Mouse (Mus musculus): ENCODE data around the gene Fto. TPM values are rescaled to one million over a fixed set of nuclear protein-coding genes. Genes with fewer than 3 reads are reported as not detected.

Fto gene
- total RNA-seq, 2 experiments from 2014 or later, result 149 to 152 TPM

GRCm38 (mm10) chr8:91552635-91553034 is 239.3 kb downstream of the Fto start:
- no peak for DNase-seq (ENCODE audit: low spot score in 2 of 2)

GRCm38 (mm10) chr8:91553387-91553786 is 240.1 kb downstream of the Fto start:
- no peak for DNase-seq (ENCODE audit: low spot score in 2 of 2)

- DNase-seq (ENCODE audit: low spot score in 2 of 2), result no peak
Measured at GRCm38 (mm10) chr8:91557041-91557587, 243.8 kb downstream of the Fto start.

DNA sequence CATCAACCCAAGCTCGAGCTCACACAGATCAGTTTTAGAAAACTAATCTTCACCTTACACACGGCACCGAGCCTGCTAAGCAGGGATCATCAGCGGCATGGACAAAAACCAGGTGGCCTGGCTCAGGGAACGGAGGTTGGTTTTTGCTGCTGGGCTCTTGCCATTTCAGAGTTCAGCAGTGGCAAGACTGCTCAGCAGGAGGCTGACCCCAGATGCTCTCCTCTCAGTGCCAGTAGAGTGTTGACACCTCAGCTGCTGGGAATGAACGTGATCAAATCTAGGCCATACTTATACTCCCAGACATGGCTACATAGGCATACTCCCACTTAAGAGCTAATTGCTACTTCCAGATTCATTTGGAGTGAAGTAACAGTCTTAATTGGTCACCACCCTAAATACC is 245.1 kb downstream of the Fto start:
- no peak for DNase-seq (ENCODE audit: low spot score in 2 of 2)

- no peak for DNase-seq (ENCODE audit: low spot score in 2 of 2)
Measured at GRCm38 (mm10) chr8:91560017-91560591, 246.8 kb downstream of the Fto start.

- no peak for DNase-seq (ENCODE audit: low spot score in 2 of 2)
Measured at GRCm38 (mm10) chr8:91561241-91561640, 247.9 kb downstream of the Fto start.

DNA sequence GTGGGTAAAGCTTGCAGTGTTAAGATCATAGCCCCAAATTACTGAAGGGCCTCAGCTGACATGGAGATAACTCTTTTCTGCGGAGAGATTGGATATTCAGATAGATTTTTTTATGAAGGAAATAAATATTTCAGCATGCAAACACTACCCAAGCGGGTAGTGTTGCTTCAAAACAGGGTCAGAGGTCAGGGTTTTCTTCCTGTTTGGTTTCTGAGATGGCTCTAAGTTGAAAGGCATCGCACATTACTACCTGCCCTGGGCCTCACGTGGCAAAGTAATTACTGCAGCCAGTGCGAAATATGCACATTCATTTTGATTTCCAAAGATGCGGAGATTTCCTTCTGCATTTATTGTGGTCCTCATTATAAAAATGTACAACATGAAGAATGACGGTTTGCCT is 249.3 kb downstream of the Fto start:
- DNase-seq (ENCODE audit: low spot score in 2 of 2), result no peak

DNA sequence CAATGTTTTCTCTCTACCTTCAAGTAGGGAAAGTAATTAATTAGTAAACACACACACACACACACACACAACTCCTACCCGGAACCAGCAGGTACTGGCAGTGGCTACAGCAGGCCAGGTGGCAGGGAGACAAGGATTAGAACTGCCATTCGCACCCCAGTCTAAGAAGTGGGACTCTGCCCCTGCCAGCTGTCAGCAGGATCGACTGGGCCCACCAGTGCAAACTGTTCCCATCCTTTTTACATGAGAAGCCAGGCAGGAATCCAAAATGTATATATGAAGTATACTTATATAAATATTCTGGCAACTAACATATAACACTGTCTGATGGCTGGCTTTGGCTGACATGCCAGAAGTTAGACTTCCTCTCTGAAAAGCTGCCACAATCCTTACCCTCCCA is 250.0 kb downstream of the Fto start:
- no peak for DNase-seq (ENCODE audit: low spot score in 2 of 2)

GRCm38 (mm10) chr8:91565869-91566502 is 252.7 kb downstream of the Fto start:
- DNase-seq (ENCODE audit: low spot score in 2 of 2), result peak in 1 of 2 experiments; percentile 34

DNA sequence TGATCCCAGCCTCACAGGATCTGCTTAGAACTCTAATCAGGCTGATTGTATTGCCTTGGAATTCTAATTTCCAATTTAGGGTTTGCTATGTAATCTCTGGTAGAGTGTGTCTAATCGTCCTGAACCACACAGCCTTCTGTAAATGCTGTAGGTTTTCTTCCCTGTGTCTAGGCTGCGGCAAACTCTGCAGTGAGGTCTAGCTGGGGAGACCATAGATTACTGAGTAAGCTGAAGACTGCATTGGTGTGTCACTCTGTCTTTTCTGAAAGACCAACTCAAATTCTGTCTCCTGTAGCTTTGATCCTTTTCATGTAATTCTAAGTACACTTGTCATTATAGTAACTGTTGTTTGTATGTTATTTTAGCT is 253.2 kb downstream of the Fto start:
- no peak for DNase-seq (ENCODE audit: low spot score in 2 of 2)

GRCm38 (mm10) chr8:91569874-91570273 is 256.5 kb downstream of the Fto start:
- DNase-seq (ENCODE audit: low spot score in 2 of 2), result peak in 1 of 2 experiments; percentile 19

- no peak for DNase-seq (ENCODE audit: low spot score in 2 of 2)
Measured at GRCm38 (mm10) chr8:91570809-91571208, 257.5 kb downstream of the Fto start.

DNA sequence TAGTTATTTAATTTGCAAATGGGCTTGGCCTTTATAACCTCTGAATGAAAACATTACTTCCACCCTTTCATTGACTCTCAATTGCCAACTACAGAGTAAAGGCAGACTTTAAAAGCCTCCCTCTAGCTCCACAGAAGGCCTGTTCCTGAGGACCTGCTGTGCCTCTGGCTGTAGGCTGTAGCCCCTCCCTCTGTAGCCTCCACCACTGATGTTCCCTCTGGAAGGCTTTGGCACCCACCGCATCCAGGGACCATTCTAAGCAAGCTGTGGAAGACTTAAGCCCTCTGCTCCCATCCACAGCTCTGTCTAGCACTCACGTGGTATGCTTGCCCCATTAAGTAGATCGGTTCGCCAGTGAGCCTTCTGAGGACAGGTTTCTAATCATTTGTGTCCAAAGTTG is 258.7 kb downstream of the Fto start:
- no peak for DNase-seq (ENCODE audit: low spot score in 2 of 2)

DNA sequence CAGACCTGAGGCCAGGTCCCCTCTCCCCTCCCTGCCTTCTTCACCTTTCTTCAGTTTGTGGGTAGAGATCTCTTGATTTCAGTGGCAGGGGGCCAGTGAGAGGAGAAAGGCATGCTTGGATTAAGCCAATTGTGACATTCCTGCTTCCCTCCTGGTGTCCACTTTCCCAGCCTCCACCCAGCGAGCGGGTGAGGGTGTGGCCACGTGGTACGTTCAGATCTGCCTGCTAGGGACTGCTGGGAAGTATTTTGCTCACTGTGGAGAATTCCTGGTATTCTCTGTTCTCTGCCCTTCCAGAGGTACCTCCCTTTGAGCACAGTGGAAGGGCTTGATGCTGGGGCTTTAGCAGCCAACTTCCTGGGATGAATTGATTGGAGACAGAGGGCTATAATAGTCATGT is 259.3 kb downstream of the Fto start:
- DNase-seq (ENCODE audit: low spot score in 2 of 2), result no peak

- no peak for DNase-seq (ENCODE audit: low spot score in 2 of 2)
Measured at GRCm38 (mm10) chr8:91575576-91575975, 262.3 kb downstream of the Fto start.

GRCm38 (mm10) chr8:91576086-91576917 is 263.0 kb downstream of the Fto start:
- no peak for DNase-seq (ENCODE audit: low spot score in 2 of 2)

- no peak for DNase-seq (ENCODE audit: low spot score in 2 of 2)
Measured at GRCm38 (mm10) chr8:91576918-91577241, 263.6 kb downstream of the Fto start.

- no peak for DNase-seq (ENCODE audit: low spot score in 2 of 2)
Measured at GRCm38 (mm10) chr8:91577605-91578004, 264.3 kb downstream of the Fto start.

DNA sequence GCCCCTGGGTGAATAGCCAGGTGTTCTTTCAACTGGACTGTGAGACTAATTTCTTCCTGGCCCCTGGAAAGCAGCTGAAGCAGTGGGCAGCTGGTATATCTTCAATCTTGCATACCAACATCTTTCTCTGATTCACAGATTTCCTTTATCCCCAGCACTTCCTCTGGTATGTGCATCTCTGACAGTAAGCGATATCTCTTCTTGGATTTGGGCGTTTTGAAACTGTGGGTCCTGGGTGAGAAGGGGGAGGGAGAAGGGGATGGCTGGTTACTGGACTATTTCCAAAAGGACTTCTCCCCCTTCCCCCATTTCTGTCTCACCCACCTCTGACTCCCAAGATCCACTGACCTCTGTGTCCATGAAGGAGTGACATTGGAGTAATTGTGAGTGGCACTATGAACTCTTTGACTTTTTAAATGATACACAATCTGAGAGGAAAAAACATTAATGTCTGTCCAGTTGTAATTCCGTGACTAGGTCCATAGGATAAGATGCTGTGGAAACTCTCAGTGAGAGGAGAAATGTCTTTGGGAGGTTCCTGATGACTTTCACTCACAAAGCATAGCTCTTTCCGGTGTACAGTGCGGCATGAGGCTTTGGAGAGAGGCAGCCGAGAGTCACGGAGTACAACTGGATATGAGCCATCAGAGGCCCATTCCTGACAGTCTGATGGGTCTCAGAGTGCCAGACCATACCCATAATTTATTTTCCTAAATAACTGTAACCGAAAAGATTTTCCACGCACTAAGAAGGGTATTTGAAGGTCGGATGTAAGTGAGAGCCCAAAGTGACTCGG is 271.5 kb downstream of the Fto start:
- DNase-seq (ENCODE audit: low spot score in 2 of 2), result no peak

DNA sequence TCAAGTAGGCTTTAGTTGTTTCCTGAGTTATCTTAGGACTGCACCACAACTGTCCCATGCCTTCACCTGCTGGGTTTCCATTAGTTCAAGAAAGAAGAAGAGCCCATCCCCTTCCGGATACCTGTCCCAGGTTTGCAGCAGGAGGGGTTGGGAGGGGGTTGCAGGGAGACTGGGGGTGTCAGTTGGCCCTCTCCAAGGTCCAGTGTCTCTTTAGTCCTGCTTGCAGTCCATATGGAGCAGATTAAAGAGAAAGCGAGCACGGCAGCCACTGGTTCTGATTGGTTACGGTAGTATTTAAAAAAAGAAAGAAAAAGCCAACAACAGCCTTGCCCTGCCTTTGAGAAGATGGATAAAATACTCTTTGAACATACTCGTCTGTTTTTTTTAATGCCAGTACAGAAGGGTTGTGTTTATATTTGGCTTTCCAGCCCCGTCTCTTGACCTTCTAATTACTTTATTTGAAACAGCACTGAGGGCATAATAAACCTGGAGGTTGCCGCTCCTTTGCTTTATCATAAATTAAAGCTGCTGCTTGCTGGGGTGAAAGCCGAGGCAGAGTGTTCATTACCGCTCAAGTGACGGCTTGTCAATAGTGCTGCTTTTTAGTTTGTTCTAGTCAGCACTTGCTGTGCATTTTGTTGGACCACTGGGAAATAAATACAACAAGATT is 279.2 kb downstream of the Fto start:
- no peak for DNase-seq (ENCODE audit: low spot score in 2 of 2)

GRCm38 (mm10) chr8:91593202-91593781 is 280.0 kb downstream of the Fto start:
- DNase-seq (ENCODE audit: low spot score in 2 of 2), result no peak

Measured in layer of hippocampus, adult 18-20 months (tissue).